Mouse (Mus musculus): ENCODE measurements at regions not wholly inside any gene's neighbourhood (a gene's known extent, or its start where the extent isn't known, plus 50 kb on each side); places are given as distances from the start of the nearest gene placed in this dataset.

- DNase-seq (ENCODE audit: low spot score): no peak
- H3K9me3 ChIP-seq (replicated peaks): no peaks in the 10 kb centered on the region
- H3K27me3 ChIP-seq (ENCODE audit: insufficient read depth, low read length): no peaks in the 10 kb centered on the region
- no peak overlapping the region for H3K4me3 ChIP-seq (ENCODE audit: low read depth, low read length)
- no peaks in the 10 kb centered on the region for H3K4me1 ChIP-seq (ENCODE audit: insufficient read depth, low read depth, low read length)
- H3K36me3 ChIP-seq (replicated peaks): no peaks in the 10 kb centered on the region
- ATAC-seq (ENCODE audit: extremely low read depth, insufficient number of reproducible peaks, low FRiP score, poor library complexity, severe bottlenecking): no peak
- TF ChIP-seq TAL1 (conservative IDR thresholded peaks at IDR 0.05; ENCODE audit: low read depth, low read length): no peak
- TF ChIP-seq GATA2 (IDR thresholded peaks at IDR 0.05; ENCODE audit: borderline replicate concordance, low read depth, low read length): no peak
Observed at GRCm38 (mm10) chr8:8407357-8407756, 253.7 kb downstream of the Efnb2 start.

- H3K36me3 ChIP-seq (replicated peaks): no peaks in the 10 kb centered on the region
- H3K4me3 ChIP-seq (ENCODE audit: low read depth, low read length): no peak overlapping the region
- no peaks in the 10 kb centered on the region for H3K9me3 ChIP-seq (replicated peaks)
- DNase-seq (ENCODE audit: low spot score) (no peak), ATAC-seq (ENCODE audit: extremely low read depth, insufficient number of reproducible peaks, low FRiP score, poor library complexity, severe bottlenecking) (no peak)
- H3K4me1 ChIP-seq (ENCODE audit: insufficient read depth, low read depth, low read length): no peaks in the 10 kb centered on the region
- no peak for TF ChIP-seq GATA2 (IDR thresholded peaks at IDR 0.05; ENCODE audit: borderline replicate concordance, low read depth, low read length)
- no peak for TF ChIP-seq POLR2AphosphoS5 (IDR thresholded peaks at IDR 0.05; ENCODE audit: insufficient replicate concordance, low read depth, low read length)
- no peak for TF ChIP-seq GATA1 (IDR thresholded peaks at IDR 0.05; ENCODE audit: borderline replicate concordance, low read length)
- no peak for TF ChIP-seq TAL1 (conservative IDR thresholded peaks at IDR 0.05; ENCODE audit: low read depth, low read length)
- TF ChIP-seq CTCF (IDR thresholded peaks at IDR 0.05; ENCODE audit: low read depth, low read length): no peak
- H3K27me3 ChIP-seq (ENCODE audit: insufficient read depth, low read length): no peaks in the 10 kb centered on the region
Observed at GRCm38 (mm10) chr8:8403410-8403809, 257.6 kb downstream of the Efnb2 start.

GRCm38 (mm10) chr8:8392303-8392702 is 268.7 kb downstream of the Efnb2 start:
- DNase-seq (ENCODE audit: low spot score): no peak
- no peaks in the 10 kb centered on the region for H3K4me1 ChIP-seq (ENCODE audit: insufficient read depth, low read depth, low read length)
- TF ChIP-seq POLR2AphosphoS5 (IDR thresholded peaks at IDR 0.05; ENCODE audit: insufficient replicate concordance, low read depth, low read length) (no peak), CTCF (IDR thresholded peaks at IDR 0.05; ENCODE audit: low read depth, low read length) (no peak), GATA1 (IDR thresholded peaks at IDR 0.05; ENCODE audit: borderline replicate concordance, low read length) (no peak), GATA2 (IDR thresholded peaks at IDR 0.05; ENCODE audit: borderline replicate concordance, low read depth, low read length) (no peak), TAL1 (conservative IDR thresholded peaks at IDR 0.05; ENCODE audit: low read depth, low read length) (no peak)
- H3K36me3 ChIP-seq (replicated peaks): no peaks in the 10 kb centered on the region
- no peak overlapping the region for H3K4me3 ChIP-seq (ENCODE audit: low read depth, low read length)
- no peaks in the 10 kb centered on the region for H3K27me3 ChIP-seq (ENCODE audit: insufficient read depth, low read length)
- no peak for ATAC-seq (ENCODE audit: extremely low read depth, insufficient number of reproducible peaks, low FRiP score, poor library complexity, severe bottlenecking)
- H3K9me3 ChIP-seq (replicated peaks): no peaks in the 10 kb centered on the region

GRCm38 (mm10) chr8:8391321-8391720 is 269.7 kb downstream of the Efnb2 start:
- Histone ChIP-seq H3K36me3 (replicated peaks) (no peaks in the 10 kb centered on the region), H3K4me1 (ENCODE audit: insufficient read depth, low read depth, low read length) (no peaks in the 10 kb centered on the region), H3K4me3 (ENCODE audit: low read depth, low read length) (no peak overlapping the region), H3K27me3 (ENCODE audit: insufficient read depth, low read length) (no peaks in the 10 kb centered on the region), H3K9me3 (replicated peaks) (no peaks in the 10 kb centered on the region)
- TF ChIP-seq POLR2AphosphoS5 (IDR thresholded peaks at IDR 0.05; ENCODE audit: insufficient replicate concordance, low read depth, low read length) (no peak), CTCF (IDR thresholded peaks at IDR 0.05; ENCODE audit: low read depth, low read length) (no peak), GATA1 (IDR thresholded peaks at IDR 0.05; ENCODE audit: borderline replicate concordance, low read length) (no peak), GATA2 (IDR thresholded peaks at IDR 0.05; ENCODE audit: borderline replicate concordance, low read depth, low read length) (no peak), TAL1 (conservative IDR thresholded peaks at IDR 0.05; ENCODE audit: low read depth, low read length) (no peak)
- ATAC-seq (ENCODE audit: extremely low read depth, insufficient number of reproducible peaks, low FRiP score, poor library complexity, severe bottlenecking) (no peak), DNase-seq (ENCODE audit: low spot score) (no peak)

GRCm38 (mm10) chr8:8378248-8378647 is 282.8 kb downstream of the Efnb2 start:
- TF ChIP-seq CTCF (IDR thresholded peaks at IDR 0.05; ENCODE audit: low read depth, low read length) (no peak), GATA2 (IDR thresholded peaks at IDR 0.05; ENCODE audit: borderline replicate concordance, low read depth, low read length) (no peak), POLR2AphosphoS5 (IDR thresholded peaks at IDR 0.05; ENCODE audit: insufficient replicate concordance, low read depth, low read length) (no peak), TAL1 (conservative IDR thresholded peaks at IDR 0.05; ENCODE audit: low read depth, low read length) (no peak), GATA1 (IDR thresholded peaks at IDR 0.05; ENCODE audit: borderline replicate concordance, low read length) (no peak)
- no peaks in the 10 kb centered on the region for H3K27me3 ChIP-seq (ENCODE audit: insufficient read depth, low read length)
- DNase-seq (ENCODE audit: low spot score): no peak
- H3K36me3 ChIP-seq (replicated peaks): no peaks in the 10 kb centered on the region
- no peak overlapping the region for H3K4me3 ChIP-seq (ENCODE audit: low read depth, low read length)
- no peaks in the 10 kb centered on the region for H3K4me1 ChIP-seq (ENCODE audit: insufficient read depth, low read depth, low read length)
- no peaks in the 10 kb centered on the region for H3K9me3 ChIP-seq (replicated peaks)
- no peak for ATAC-seq (ENCODE audit: extremely low read depth, insufficient number of reproducible peaks, low FRiP score, poor library complexity, severe bottlenecking)

- H3K9me3 ChIP-seq (replicated peaks): no peaks in the 10 kb centered on the region
- H3K27me3 ChIP-seq (ENCODE audit: insufficient read depth, low read length): no peaks in the 10 kb centered on the region
- no peak overlapping the region for H3K4me3 ChIP-seq (ENCODE audit: low read depth, low read length)
- H3K36me3 ChIP-seq (replicated peaks): no peaks in the 10 kb centered on the region
- H3K4me1 ChIP-seq (ENCODE audit: insufficient read depth, low read depth, low read length): no peaks in the 10 kb centered on the region
- DNase-seq (ENCODE audit: low spot score) (no peak), ATAC-seq (ENCODE audit: extremely low read depth, insufficient number of reproducible peaks, low FRiP score, poor library complexity, severe bottlenecking) (no peak)
- no peak for TF ChIP-seq CTCF (IDR thresholded peaks at IDR 0.05; ENCODE audit: low read depth, low read length)
- TF ChIP-seq GATA1 (IDR thresholded peaks at IDR 0.05; ENCODE audit: borderline replicate concordance, low read length): no peak
- no peak for TF ChIP-seq GATA2 (IDR thresholded peaks at IDR 0.05; ENCODE audit: borderline replicate concordance, low read depth, low read length)
- TF ChIP-seq TAL1 (conservative IDR thresholded peaks at IDR 0.05; ENCODE audit: low read depth, low read length): no peak
- no peak for TF ChIP-seq POLR2AphosphoS5 (IDR thresholded peaks at IDR 0.05; ENCODE audit: insufficient replicate concordance, low read depth, low read length)
Observed at GRCm38 (mm10) chr8:8376791-8377190, 284.3 kb downstream of the Efnb2 start.

- Histone ChIP-seq H3K4me3 (ENCODE audit: low read depth, low read length) (no peak overlapping the region), H3K27me3 (ENCODE audit: insufficient read depth, low read length) (no peaks in the 10 kb centered on the region), H3K9me3 (replicated peaks) (no peaks in the 10 kb centered on the region), H3K4me1 (ENCODE audit: insufficient read depth, low read depth, low read length) (no peaks in the 10 kb centered on the region), H3K36me3 (replicated peaks) (no peaks in the 10 kb centered on the region)
- ATAC-seq (ENCODE audit: extremely low read depth, insufficient number of reproducible peaks, low FRiP score, poor library complexity, severe bottlenecking): no peak
- no peak for TF ChIP-seq TAL1 (conservative IDR thresholded peaks at IDR 0.05; ENCODE audit: low read depth, low read length)
- no peak for TF ChIP-seq CTCF (IDR thresholded peaks at IDR 0.05; ENCODE audit: low read depth, low read length)
- TF ChIP-seq GATA2 (IDR thresholded peaks at IDR 0.05; ENCODE audit: borderline replicate concordance, low read depth, low read length): no peak
- no peak for TF ChIP-seq GATA1 (IDR thresholded peaks at IDR 0.05; ENCODE audit: borderline replicate concordance, low read length)
- no peak for TF ChIP-seq POLR2AphosphoS5 (IDR thresholded peaks at IDR 0.05; ENCODE audit: insufficient replicate concordance, low read depth, low read length)
- no peak for DNase-seq (ENCODE audit: low spot score)
Observed at GRCm38 (mm10) chr8:8376379-8376778, 284.7 kb downstream of the Efnb2 start.

Measured in G1E (cell line).